Mouse (Mus musculus): ENCODE measurements at regions not wholly inside any gene's neighbourhood (a gene's known extent, or its start where the extent isn't known, plus 50 kb on each side); places are given as distances from the start of the nearest gene placed in this dataset.

DNA sequence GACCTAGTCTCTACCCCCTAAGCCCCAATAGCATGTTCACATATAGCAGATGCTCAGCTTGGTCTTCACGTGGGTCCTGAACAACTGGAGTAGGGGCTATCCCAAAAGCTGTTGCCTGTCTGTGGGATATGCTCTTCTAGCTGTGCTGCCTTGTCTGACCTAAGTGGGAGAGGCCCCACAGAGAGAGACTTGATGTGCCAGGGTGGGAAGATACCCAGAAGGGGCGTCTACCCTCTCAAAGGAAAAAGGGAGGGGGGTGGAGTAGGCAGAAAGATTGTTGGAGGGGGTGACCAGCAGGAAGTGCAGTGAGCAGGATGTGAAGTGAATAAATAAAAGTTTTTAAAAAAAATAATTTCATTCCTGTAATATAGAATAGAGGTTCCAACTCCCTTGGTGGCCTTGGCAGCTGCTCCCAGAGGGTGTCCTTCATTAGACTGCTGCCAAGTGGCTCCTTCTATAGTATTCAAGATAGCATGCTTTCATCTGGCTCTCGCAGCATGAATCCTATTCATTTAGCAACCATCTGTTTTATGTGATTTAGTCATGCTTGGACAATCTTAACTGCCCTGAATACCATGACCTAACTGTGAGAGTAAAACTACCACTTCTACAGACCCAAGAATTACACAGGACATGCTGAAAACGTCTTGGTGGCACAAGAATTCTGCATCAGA, 111.8 kb upstream of the Gnaz start:
- no peaks in the 10 kb centered on the region for H3K36me3 ChIP-seq (ENCODE audit: control insufficient read depth, insufficient read depth, low read length)
- H3K9me3 ChIP-seq (replicated peaks; ENCODE audit: control insufficient read depth, low read length, poor library complexity, severe bottlenecking): no peaks in the 10 kb centered on the region
- no peaks in the 10 kb centered on the region for H3K4me1 ChIP-seq (ENCODE audit: control insufficient read depth, insufficient read depth, low read length)
- no peak overlapping the region for H3K27ac ChIP-seq (ENCODE audit: low read length)
- H3K9ac ChIP-seq (ENCODE audit: low read depth, low read length): no peak overlapping the region
- WGBS: 46% methylated on average over 4 of the region's 4 CpGs
- H3K4me2 ChIP-seq (ENCODE audit: low read length): no peak overlapping the region
- no peaks in the 10 kb centered on the region for H3K27me3 ChIP-seq (ENCODE audit: control insufficient read depth, insufficient read depth, low read depth, low read length)
- no peak overlapping the region for H3K4me3 ChIP-seq (ENCODE audit: low read depth, low read length)
- no peak for ATAC-seq
